Mouse (Mus musculus): ENCODE measurements around the gene Rps11. TPM values are rescaled to one million over a fixed set of nuclear protein-coding genes. Genes with fewer than 3 reads are reported as not detected.

The Rps11 gene
- polyA plus RNA-seq, 1 experiment from 2014 or later: 1,701 TPM

DNA sequence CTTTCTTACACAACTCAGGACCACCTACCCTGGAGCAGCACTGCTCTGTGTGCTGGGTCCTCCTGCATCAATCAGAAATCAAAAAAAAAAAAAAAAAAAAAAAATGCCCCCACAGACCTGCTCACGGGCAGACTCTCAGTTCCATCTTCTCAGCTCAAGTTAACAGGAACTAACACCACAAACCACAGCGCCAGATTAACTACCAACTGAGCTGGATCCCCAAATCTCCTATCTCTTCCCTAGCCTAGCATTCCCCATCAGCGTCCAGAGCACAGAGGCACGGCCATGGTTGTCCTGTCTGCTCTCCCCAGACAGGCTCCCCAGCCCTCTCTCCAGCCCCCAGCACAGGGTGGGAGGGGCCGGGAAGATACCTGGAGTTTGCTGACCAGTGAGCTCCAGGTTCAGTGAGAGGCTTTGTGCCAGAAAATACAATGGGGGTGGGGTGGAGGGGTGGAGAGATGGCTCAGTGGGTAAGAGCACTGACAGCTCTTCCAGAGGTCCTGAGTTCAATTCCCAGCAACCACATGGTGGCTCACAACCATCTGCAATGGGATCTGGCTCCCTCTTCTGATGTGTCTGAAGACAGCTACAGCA lies 17.1 kb downstream of the Rps11 start:
- Histone ChIP-seq H3K4me2 (ENCODE audit: low read depth, low read length) (no peak overlapping the region), H3K27me3 (replicated peaks; ENCODE audit: control insufficient read depth, insufficient read depth, low read length) (no peaks in the 10 kb centered on the region), H3K27ac (ENCODE audit: low read length) (no peak overlapping the region), H3K9me3 (ENCODE audit: control insufficient read depth, low read length) (no peaks in the 10 kb centered on the region), H3K36me3 (ENCODE audit: control insufficient read depth, insufficient read depth, low read length) (no peaks in the 10 kb centered on the region), H3K4me1 (ENCODE audit: control insufficient read depth, insufficient read depth, low read length) (peaks cover 26% of the 10 kb centered on the region), H3K4me3 (ENCODE audit: low read length) (no peak overlapping the region), H3K9ac (ENCODE audit: low read depth, low read length) (no peak overlapping the region)
- ATAC-seq: no peak
- WGBS: 73% methylated on average over 5 of the region's 5 CpGs

DNA sequence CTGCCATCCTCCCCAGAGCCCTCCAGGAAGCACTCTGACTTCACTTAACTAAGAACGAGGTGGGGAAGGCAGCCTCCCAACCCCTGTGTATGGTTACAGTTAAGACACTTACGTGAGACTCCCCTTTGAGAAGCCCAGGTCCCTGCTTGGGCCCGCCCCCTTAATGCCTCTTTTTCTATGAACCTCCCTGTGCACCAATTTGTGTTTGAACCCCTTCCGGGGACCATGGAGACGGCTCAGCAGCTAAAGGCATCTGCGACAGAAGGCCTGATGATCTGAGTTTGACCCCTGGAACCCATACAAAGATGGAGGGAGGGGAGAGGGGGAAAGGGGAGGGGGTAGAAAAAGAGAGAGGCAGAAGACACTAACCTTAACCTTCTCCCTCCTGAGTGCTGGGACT lies 17.8 kb downstream of the Rps11 start:
- H3K36me3 ChIP-seq (ENCODE audit: control insufficient read depth, insufficient read depth, low read length): no peaks in the 10 kb centered on the region
- H3K4me3 ChIP-seq (ENCODE audit: low read length): no peak overlapping the region
- ATAC-seq: no peak
- no peak overlapping the region for H3K4me2 ChIP-seq (ENCODE audit: low read depth, low read length)
- no peak overlapping the region for H3K9ac ChIP-seq (ENCODE audit: low read depth, low read length)
- 53% methylated on average over 6 of the region's 6 CpGs for WGBS
- H3K27ac ChIP-seq (ENCODE audit: low read length): no peak overlapping the region
- no peaks in the 10 kb centered on the region for H3K27me3 ChIP-seq (replicated peaks; ENCODE audit: control insufficient read depth, insufficient read depth, low read length)
- peaks cover 27% of the 10 kb centered on the region for H3K4me1 ChIP-seq (ENCODE audit: control insufficient read depth, insufficient read depth, low read length)
- H3K9me3 ChIP-seq (ENCODE audit: control insufficient read depth, low read length): no peaks in the 10 kb centered on the region

- no peaks in the 10 kb centered on the region for H3K27me3 ChIP-seq (replicated peaks; ENCODE audit: control insufficient read depth, insufficient read depth, low read length)
- peak; percentile 63 for ATAC-seq
- H3K36me3 ChIP-seq (ENCODE audit: control insufficient read depth, insufficient read depth, low read length): no peaks in the 10 kb centered on the region
- H3K9me3 ChIP-seq (ENCODE audit: control insufficient read depth, low read length): no peaks in the 10 kb centered on the region
- H3K9ac ChIP-seq (ENCODE audit: low read depth, low read length): no peak overlapping the region
- WGBS: 58% methylated on average over 8 of the region's 8 CpGs
- H3K4me1 ChIP-seq (ENCODE audit: control insufficient read depth, insufficient read depth, low read length): peaks cover 25% of the 10 kb centered on the region
- H3K4me2 ChIP-seq (ENCODE audit: low read depth, low read length): no peak overlapping the region
- H3K4me3 ChIP-seq (ENCODE audit: low read length): no peak overlapping the region
- peak overlapping the region; percentile 31 for H3K27ac ChIP-seq (ENCODE audit: low read length)
Observed at GRCm38 (mm10) chr7:45105491-45105890, 18.7 kb downstream of the Rps11 start.

DNA sequence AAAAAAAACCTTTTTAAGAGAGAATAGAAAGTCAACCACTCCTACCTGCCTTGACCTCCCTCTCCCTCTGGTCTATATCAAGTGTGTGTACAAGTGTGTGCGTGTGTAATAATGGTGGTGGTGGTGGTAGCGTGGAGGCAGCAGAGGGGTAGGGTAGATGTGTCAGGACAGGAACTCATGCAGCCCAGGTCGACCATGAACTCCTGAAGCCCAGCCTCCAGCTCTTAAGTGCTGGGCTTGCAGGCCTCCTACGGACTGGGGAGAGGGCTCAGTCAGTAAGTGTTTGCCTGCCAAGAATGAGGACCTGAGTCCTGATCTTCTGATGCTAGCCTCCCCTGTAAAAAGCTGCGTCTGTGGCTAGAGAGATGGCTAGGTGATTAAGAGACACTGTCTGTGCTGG lies 19.3 kb downstream of the Rps11 start:
- Histone ChIP-seq H3K4me3 (ENCODE audit: low read length) (no peak overlapping the region), H3K4me2 (ENCODE audit: low read depth, low read length) (no peak overlapping the region), H3K27me3 (replicated peaks; ENCODE audit: control insufficient read depth, insufficient read depth, low read length) (no peaks in the 10 kb centered on the region), H3K36me3 (ENCODE audit: control insufficient read depth, insufficient read depth, low read length) (no peaks in the 10 kb centered on the region), H3K4me1 (ENCODE audit: control insufficient read depth, insufficient read depth, low read length) (peaks cover 25% of the 10 kb centered on the region), H3K9me3 (ENCODE audit: control insufficient read depth, low read length) (no peaks in the 10 kb centered on the region), H3K9ac (ENCODE audit: low read depth, low read length) (no peak overlapping the region), H3K27ac (ENCODE audit: low read length) (0 out of 2 replicates have a peak overlapping the region, but pooled peaks have one; percentile 11)
- 80% methylated on average over 5 of the region's 5 CpGs for WGBS
- no peak for ATAC-seq

DNA sequence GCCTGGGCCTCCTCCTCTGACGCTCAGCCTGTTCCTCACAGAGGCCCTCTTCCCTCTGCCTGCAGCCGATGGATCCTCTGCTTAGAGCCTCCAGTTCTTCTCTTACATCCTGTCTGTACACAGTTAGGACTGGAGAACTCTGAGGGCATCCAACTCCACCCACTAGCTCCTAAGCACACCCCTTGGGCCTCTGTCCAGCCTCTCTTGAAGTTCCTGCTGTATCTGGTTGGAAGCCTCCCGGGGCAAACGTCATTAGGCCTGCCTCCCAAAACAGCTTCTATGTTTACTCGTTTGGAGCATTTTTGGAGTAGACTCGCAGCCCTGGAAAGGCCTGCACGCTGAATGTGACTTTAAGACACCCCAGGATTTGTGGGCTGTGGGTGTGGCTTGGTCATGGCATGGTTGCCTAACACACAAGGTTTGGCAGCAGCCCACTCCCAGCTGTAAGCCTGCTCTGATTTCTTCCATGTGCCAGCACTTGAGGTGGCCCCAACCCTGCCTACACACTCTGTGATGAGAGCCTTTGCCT lies 20.5 kb downstream of the Rps11 start, which contains the start of gene Fcgrt:
TSS of gene Fcgrt (minus strand) at position 200 of the 529 bp plus-strand sequence.
- H3K9me3 ChIP-seq (ENCODE audit: control insufficient read depth, low read length): no peaks in the 10 kb centered on the region
- H3K4me3 ChIP-seq (ENCODE audit: low read length): peak within 1 kb of the TSS; percentile 55
- H3K27me3 ChIP-seq (replicated peaks; ENCODE audit: control insufficient read depth, insufficient read depth, low read length): no peaks in the 10 kb centered on the region
- H3K36me3 ChIP-seq (ENCODE audit: control insufficient read depth, insufficient read depth, low read length): no peaks in the 10 kb centered on the region
- H3K4me1 ChIP-seq (ENCODE audit: control insufficient read depth, insufficient read depth, low read length): peaks cover 25% of the 10 kb centered on the region
- peak within 1 kb of the TSS; percentile 65 for H3K4me2 ChIP-seq (ENCODE audit: low read depth, low read length)
- ATAC-seq: peak; percentile 93
- peak within 1 kb of the TSS; percentile 93 for H3K27ac ChIP-seq (ENCODE audit: low read length)
- 19% methylated on average over 7 of the region's 7 CpGs for WGBS
- peak within 1 kb of the TSS; percentile 75 for H3K9ac ChIP-seq (ENCODE audit: low read depth, low read length)

GRCm38 (mm10) chr7:45102940-45103585 lies 21.2 kb downstream of the Rps11 start:
- H3K27ac ChIP-seq (ENCODE audit: low read length): peak overlapping the region; percentile 93
- WGBS: 35% methylated on average over 9 of the region's 9 CpGs
- H3K9me3 ChIP-seq (ENCODE audit: control insufficient read depth, low read length): no peaks in the 10 kb centered on the region
- peak; percentile 33 for ATAC-seq
- no peaks in the 10 kb centered on the region for H3K27me3 ChIP-seq (replicated peaks; ENCODE audit: control insufficient read depth, insufficient read depth, low read length)
- H3K9ac ChIP-seq (ENCODE audit: low read depth, low read length): peak overlapping the region; percentile 75
- H3K4me2 ChIP-seq (ENCODE audit: low read depth, low read length): peak overlapping the region; percentile 65
- H3K4me3 ChIP-seq (ENCODE audit: low read length): peak overlapping the region; percentile 55
- no peaks in the 10 kb centered on the region for H3K36me3 ChIP-seq (ENCODE audit: control insufficient read depth, insufficient read depth, low read length)
- H3K4me1 ChIP-seq (ENCODE audit: control insufficient read depth, insufficient read depth, low read length): peaks cover 25% of the 10 kb centered on the region

- Histone ChIP-seq H3K9me3 (ENCODE audit: control insufficient read depth, low read length) (no peaks in the 10 kb centered on the region), H3K9ac (ENCODE audit: low read depth, low read length) (peak overlapping the region; percentile 75), H3K36me3 (ENCODE audit: control insufficient read depth, insufficient read depth, low read length) (no peaks in the 10 kb centered on the region), H3K27me3 (replicated peaks; ENCODE audit: control insufficient read depth, insufficient read depth, low read length) (no peaks in the 10 kb centered on the region), H3K4me3 (ENCODE audit: low read length) (peak overlapping the region; percentile 55), H3K4me1 (ENCODE audit: control insufficient read depth, insufficient read depth, low read length) (peaks cover 25% of the 10 kb centered on the region), H3K4me2 (ENCODE audit: low read depth, low read length) (peak overlapping the region; percentile 65), H3K27ac (ENCODE audit: low read length) (peak overlapping the region; percentile 93; the same call in 1 of the 2 replicates)
- WGBS: 70% methylated on average over 11 of the region's 11 CpGs
- no peak for ATAC-seq
Observed at GRCm38 (mm10) chr7:45102441-45102840, 21.8 kb downstream of the Rps11 start.

DNA sequence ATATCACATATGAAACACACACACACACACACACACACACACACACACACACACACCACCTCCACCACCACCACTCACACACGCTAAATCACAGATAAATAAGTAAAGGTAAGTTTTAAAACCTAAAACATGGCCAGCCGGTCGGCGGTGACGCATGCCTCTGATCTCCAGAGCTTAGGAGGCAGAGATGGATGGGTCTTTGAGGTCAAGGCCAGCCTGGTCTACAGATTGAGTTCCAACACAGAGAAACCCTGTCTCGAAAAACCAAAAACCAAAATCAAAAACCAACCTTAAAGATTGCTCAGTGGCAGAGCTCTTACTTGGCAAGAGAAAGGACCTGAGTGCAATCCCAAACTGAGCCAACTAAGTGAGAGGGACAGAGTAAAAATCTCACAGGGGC lies 24.2 kb downstream of the Rps11 start:
- no peak for ATAC-seq
- 86% methylated on average over 6 of the region's 6 CpGs for WGBS
- Histone ChIP-seq H3K4me3 (ENCODE audit: low read length) (no peak overlapping the region), H3K36me3 (ENCODE audit: control insufficient read depth, insufficient read depth, low read length) (0 out of 2 replicates have a peak, but pooled peaks cover 4% of the 10 kb centered on the region), H3K27ac (ENCODE audit: low read length) (no peak overlapping the region), H3K27me3 (replicated peaks; ENCODE audit: control insufficient read depth, insufficient read depth, low read length) (no peaks in the 10 kb centered on the region), H3K9ac (ENCODE audit: low read depth, low read length) (no peak overlapping the region), H3K4me2 (ENCODE audit: low read depth, low read length) (no peak overlapping the region), H3K4me1 (ENCODE audit: control insufficient read depth, insufficient read depth, low read length) (peaks cover 25% of the 10 kb centered on the region), H3K9me3 (ENCODE audit: control insufficient read depth, low read length) (no peaks in the 10 kb centered on the region)

GRCm38 (mm10) chr7:45098541-45099240 lies 25.5 kb downstream of the Rps11 start:
- 89% methylated on average over 8 of the region's 8 CpGs for whole genome bisulfite sequencing
- Histone ChIP-seq H3K27me3 (replicated peaks; ENCODE audit: control insufficient read depth, insufficient read depth, low read length) (no peaks in the 10 kb centered on the region), H3K9ac (ENCODE audit: low read depth, low read length) (no peak overlapping the region), H3K4me3 (ENCODE audit: low read length) (no peak overlapping the region), H3K4me1 (ENCODE audit: control insufficient read depth, insufficient read depth, low read length) (peaks cover 19% of the 10 kb centered on the region), H3K9me3 (ENCODE audit: control insufficient read depth, low read length) (no peaks in the 10 kb centered on the region), H3K27ac (ENCODE audit: low read length) (no peak overlapping the region), H3K36me3 (ENCODE audit: control insufficient read depth, insufficient read depth, low read length) (0 out of 2 replicates have a peak, but pooled peaks cover 4% of the 10 kb centered on the region), H3K4me2 (ENCODE audit: low read depth, low read length) (no peak overlapping the region)
- no peak for ATAC-seq
